Mouse (Mus musculus): ENCODE measurements at regions not wholly inside any gene's neighbourhood (a gene's known extent, or its start where the extent isn't known, plus 50 kb on each side); places are given as distances from the start of the nearest gene placed in this dataset.

- DNase-seq (ENCODE audit: low spot score), result no peak
Measured at GRCm38 (mm10) chr2:48465483-48465882, 348.4 kb upstream of the Acvr2a start.

- DNase-seq (ENCODE audit: low spot score), result no peak
Measured at GRCm38 (mm10) chr2:48468895-48469294, 345.0 kb upstream of the Acvr2a start.

DNA sequence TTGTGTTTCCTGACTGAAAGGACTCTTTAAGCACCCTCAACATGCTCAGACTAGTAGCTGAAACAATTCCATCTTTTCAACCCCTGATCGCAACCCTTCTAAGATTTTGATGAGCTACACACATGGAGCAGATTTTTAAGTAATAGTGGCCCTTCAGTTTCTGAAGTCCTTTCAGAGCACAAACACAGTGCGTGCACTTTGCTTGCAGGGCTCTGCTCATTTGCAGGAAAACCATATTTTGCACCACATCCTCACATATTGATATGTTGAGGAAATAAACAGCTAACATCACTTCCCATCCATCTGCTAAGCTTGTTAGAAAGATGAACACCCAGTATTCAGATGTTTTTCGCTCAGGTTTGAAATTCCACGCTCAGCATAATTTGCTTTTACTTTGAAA is 344.6 kb upstream of the Acvr2a start:
- DNase-seq (ENCODE audit: low spot score), result peak; percentile 73

- no peak for DNase-seq (ENCODE audit: low spot score)
Measured at GRCm38 (mm10) chr2:48473102-48473501, 340.8 kb upstream of the Acvr2a start.

DNA sequence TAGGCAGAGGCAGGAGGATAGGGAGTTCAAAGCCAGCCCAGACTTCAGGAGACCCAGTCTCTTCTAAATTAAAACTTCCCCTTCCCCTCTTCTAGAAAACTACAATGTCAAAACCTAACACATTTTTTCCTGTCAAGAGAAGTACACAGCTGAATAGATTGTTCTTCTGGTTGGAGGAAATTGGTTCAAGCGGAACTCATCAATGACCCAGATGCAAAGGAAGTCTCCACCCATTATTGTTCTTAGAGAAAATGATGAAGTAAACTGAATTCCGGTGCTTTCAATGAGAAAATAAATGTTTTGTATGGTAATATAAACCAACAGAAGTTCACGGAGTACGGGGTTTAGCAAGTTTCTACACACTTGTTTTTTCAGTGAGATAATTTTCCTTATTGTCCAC is 339.3 kb upstream of the Acvr2a start:
- DNase-seq (ENCODE audit: low spot score), result peak; percentile 64

- no peak for DNase-seq (ENCODE audit: low spot score)
Measured at GRCm38 (mm10) chr2:48476777-48477176, 337.1 kb upstream of the Acvr2a start.

- DNase-seq (ENCODE audit: low spot score), result no peak
Measured at GRCm38 (mm10) chr2:48477336-48477735, 336.6 kb upstream of the Acvr2a start.

DNA sequence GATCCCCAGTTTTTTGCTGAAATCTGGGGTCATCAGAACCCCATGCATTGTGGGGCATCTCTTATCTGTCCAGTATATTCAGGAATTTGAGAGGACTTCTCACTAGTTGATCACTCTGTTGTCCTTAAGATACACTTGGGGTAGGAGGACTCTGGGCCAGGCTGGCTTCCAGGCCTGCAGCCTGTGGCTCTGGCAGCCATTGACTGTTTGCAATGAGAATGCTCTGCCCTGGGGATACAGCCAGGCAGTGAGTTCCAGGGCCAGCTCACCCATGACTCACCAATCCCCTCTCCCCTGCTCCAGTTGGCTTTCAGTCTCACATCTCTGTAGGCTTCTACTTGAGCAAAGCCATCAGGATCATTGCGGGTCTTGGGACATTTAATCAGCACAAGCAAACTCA is 334.3 kb upstream of the Acvr2a start:
- DNase-seq (ENCODE audit: low spot score), result no peak

DNA sequence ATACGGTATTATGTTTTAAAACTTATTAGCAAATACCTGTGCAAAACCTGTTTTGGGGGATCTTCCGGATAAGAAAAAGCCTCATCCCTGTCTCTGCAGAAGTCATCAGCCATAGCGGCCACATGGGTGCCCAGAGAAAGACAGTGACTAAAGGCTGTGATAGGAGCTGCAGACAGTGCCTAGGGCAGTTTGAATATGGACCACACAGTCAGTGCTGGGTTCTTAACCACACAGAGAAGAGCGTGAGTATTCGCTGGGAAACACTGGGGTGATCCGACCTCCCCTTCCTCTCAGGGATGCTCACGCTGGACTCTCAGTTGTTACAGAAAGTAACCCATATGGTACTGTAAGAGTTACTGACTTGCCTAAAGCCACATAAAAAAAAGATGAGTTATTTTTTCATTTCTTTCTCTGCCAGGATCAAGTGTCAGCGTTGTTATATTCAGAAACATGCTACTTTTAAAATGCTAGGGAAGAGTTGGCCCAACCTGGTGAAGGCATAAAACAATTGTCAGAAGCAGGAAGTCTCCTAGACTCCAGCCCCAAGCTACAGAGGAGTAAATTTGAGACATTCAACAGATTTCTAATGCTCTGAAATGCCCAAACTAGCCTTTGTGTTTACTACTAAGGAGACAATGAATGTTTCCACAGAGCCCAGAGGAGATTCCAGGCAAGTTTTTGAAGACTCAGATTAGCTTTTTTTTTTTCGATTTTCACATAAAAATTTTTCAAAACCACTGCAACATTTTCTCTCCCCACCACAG is 333.3 kb upstream of the Acvr2a start:
- DNase-seq (ENCODE audit: low spot score), result no peak

- DNase-seq (ENCODE audit: low spot score), result no peak
Measured at GRCm38 (mm10) chr2:48481209-48481742, 332.6 kb upstream of the Acvr2a start.

DNA sequence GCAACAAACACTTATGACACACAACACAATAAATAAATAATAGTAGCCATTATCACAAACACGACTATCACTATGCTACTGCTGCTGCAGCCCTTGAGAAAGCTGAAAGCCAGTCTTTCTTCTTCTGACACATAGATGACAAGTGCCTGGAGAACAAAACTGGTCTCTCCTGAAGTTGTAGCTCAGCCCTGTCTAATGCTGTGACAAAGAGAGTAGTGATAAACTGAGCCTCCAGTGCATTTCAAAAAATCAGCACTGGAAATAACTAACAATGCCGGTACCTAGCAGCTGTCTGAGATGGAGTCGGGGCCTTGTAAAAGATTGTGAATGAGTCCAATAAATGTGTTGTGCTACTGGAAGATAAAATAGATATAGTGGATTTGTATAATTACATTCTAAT is 320.3 kb upstream of the Acvr2a start:
- DNase-seq (ENCODE audit: low spot score), result no peak

- DNase-seq (ENCODE audit: low spot score), result no peak
Measured at GRCm38 (mm10) chr2:48494065-48494464, 319.8 kb upstream of the Acvr2a start.

DNA sequence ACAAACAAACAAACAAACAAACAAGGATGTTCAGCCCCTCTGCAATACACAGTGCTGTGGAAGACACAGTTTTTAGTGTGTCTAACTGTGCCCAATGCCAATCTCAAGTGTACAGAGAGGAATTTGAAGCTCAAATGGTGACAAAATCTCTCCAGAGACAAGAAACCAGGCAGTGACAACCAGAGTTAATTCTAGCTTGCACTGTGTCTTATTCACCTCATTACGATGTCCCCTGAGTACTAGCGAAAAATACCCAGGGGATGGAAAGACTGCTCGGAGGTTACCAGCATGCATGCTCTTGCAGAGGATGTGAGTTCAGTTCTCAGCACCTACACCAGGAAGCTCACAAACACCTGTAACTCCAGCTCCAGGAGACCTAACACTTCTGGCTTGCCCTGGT is 319.3 kb upstream of the Acvr2a start:
- no peak for DNase-seq (ENCODE audit: low spot score)

GRCm38 (mm10) chr2:48498047-48498723 is 315.7 kb upstream of the Acvr2a start:
- DNase-seq (ENCODE audit: low spot score), result no peak

DNA sequence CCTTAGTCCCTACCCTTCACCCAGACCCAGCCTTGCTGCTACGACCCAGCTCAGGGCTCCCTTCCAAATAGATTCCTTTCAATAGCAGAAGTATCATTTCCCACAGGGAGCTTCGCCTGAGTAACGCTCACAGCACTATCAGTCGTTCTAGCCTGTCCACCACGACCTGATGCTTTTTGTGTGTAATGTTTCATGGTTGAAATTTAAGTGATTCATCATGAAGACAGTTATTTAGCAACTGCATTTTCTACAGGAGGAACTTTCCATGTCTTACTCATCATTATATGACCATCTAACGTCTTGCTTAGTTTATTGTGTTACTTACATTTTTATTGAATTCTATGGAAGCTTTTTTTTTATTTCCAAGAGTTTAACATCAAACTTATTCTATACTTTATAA is 314.5 kb upstream of the Acvr2a start:
- DNase-seq (ENCODE audit: low spot score), result no peak

- DNase-seq (ENCODE audit: low spot score), result no peak
Measured at GRCm38 (mm10) chr2:48501387-48501786, 312.5 kb upstream of the Acvr2a start.

DNA sequence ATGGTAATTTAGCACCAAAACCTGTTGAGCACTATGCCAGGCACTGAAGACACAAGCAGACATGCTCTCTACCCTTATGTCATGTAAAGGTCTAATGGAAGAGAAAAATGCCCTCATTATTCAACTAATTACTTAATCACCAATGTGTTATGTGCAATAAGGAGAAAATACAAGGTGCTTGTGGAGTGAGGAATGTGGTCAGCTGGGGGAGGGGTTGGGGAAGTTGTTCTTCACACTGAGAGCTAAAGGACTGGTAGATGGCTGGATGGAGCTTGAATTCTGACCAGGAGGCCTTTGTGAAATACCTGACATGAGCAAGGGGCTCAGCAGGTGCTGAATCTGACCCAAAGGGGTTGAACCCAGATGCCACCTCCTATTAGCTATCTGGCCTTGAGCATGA is 300.1 kb upstream of the Acvr2a start:
- no peak for DNase-seq (ENCODE audit: low spot score)

DNA sequence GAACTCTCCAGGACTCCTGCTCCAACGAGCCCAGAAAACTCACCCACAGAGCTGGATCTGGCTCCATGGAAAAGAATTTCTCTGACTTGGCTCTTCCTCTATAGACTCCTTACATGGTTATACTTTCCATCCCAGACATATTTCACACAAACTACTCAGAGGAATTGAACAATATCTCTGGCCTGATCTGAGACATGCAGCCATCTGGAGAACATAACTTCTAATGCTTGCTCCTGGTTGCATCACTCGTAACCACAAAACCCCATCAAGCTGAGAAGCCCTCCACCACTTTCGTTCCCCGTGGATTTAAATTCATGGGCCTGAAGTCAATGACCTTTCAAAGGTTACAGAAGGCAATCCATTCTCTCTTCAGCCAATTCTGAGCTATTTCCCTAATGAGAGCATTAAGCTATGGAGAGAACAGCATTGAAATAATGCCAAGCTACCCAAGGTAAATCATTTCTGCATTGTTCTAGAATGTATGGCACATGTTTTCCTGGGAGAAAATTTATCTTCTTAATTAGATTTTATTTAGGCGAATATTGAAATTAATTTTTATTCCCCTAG is 294.0 kb upstream of the Acvr2a start:
- DNase-seq (ENCODE audit: low spot score), result no peak

GRCm38 (mm10) chr2:48520535-48520971 is 293.4 kb upstream of the Acvr2a start:
- DNase-seq (ENCODE audit: low spot score), result no peak

GRCm38 (mm10) chr2:48535453-48535852 is 278.5 kb upstream of the Acvr2a start:
- no peak for DNase-seq (ENCODE audit: low spot score)

DNA sequence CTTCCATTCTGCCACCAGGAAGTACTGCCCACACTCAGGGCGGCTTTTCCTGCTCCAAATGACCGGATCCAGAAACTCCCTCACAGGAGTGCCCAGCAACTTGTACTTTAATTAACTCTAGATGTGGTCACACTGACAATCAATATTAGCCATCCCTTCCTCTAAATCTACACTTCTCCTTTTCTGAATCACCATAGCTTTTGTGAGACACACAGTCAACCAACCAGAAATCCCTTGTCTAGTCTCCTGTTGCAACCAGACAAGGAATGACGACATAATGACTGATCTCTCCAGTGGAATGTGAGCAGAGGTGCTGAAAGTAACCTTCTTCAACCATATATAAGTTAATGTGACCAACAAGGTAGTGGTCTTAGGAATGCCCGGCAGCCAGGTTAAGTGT is 277.0 kb upstream of the Acvr2a start:
- no peak for DNase-seq (ENCODE audit: low spot score)

GRCm38 (mm10) chr2:48538668-48539341 is 275.1 kb upstream of the Acvr2a start:
- peak; percentile 49 for DNase-seq (ENCODE audit: low spot score)

Data from heart, adult 8-10 months (tissue).